Mouse (Mus musculus): ENCODE results near the gene Prss3. TPM values are rescaled to one million over a fixed set of nuclear protein-coding genes. Genes with fewer than 3 reads are reported as not detected.
"Not testable (repeated sequence)": the region's sequence is repeated elsewhere in the genome, so short reads cannot be mapped to it uniquely, and the experiment has no call there.

Gene Prss3
- polyA plus RNA-seq (2015; fragmentation: Nextera tagmentation; extraction: Ambion mirVana) = 0.51 TPM in 1 of 2 replicates, not detected in the other

GRCm38 (mm10) chr6:41377578-41377977, at the start of gene Prss3:
Gene Prss3 (minus strand): TSS chr6:41377678.
- H3K4me2 ChIP-seq; ATAC-seq (ENCODE audit: insufficient read depth): not testable (repeated sequence)

GRCm38 (mm10) chr6:41392056-41392455, 14.6 kb upstream of the Prss3 start, which contains the start of gene Gm5771:
Gene Gm5771 (plus strand): TSS chr6:41392356.
- ATAC-seq (ENCODE audit: insufficient read depth); H3K4me1 ChIP-seq (replicated peaks); H3K27me3 ChIP-seq; H3K36me3 ChIP-seq (replicated peaks); H3K4me3 ChIP-seq (replicated peaks); H3K4me2 ChIP-seq; H3K27ac ChIP-seq (replicated peaks); H3K9ac ChIP-seq; H3K9me3 ChIP-seq (replicated peaks): not testable (repeated sequence)

More at GRCm38 (mm10) chr6:41377578-41377977, at the start of gene Prss3:
- not testable (repeated sequence) for H3K27ac ChIP-seq (replicated peaks); H3K4me1 ChIP-seq (replicated peaks); H3K27me3 ChIP-seq; H3K9me3 ChIP-seq (replicated peaks); H3K36me3 ChIP-seq (replicated peaks); H3K9ac ChIP-seq; H3K4me3 ChIP-seq (replicated peaks)

GRCm38 (mm10) chr6:41391640-41392039, 14.2 kb upstream of the Prss3 start:
- not testable (repeated sequence) for H3K27me3 ChIP-seq; H3K4me2 ChIP-seq; ATAC-seq (ENCODE audit: insufficient read depth); H3K9me3 ChIP-seq (replicated peaks); H3K27ac ChIP-seq (replicated peaks); H3K4me1 ChIP-seq (replicated peaks); H3K36me3 ChIP-seq (replicated peaks); H3K9ac ChIP-seq; H3K4me3 ChIP-seq (replicated peaks)
- WGBS (ENCODE audit: insufficient replicate concordance) = 24% methylated on average over 1 of the region's 1 CpGs

GRCm38 (mm10) chr6:41386781-41387180, 9.3 kb upstream of the Prss3 start:
- no peak; the same call in 1 of the 2 replicates for ATAC-seq (ENCODE audit: insufficient read depth)
- no peak overlapping the region for H3K4me3 ChIP-seq (replicated peaks)
- WGBS (ENCODE audit: insufficient replicate concordance) = 33% methylated on average over 2 of the region's 2 CpGs
- H3K4me1 ChIP-seq (replicated peaks) = no peaks in the 10 kb centered on the region
- no peaks in the 10 kb centered on the region for H3K9me3 ChIP-seq (replicated peaks)
- no peaks in the 10 kb centered on the region for H3K36me3 ChIP-seq (replicated peaks)
- H3K9ac ChIP-seq = no peak overlapping the region
- no peak overlapping the region for H3K27ac ChIP-seq (replicated peaks)
- no peaks in the 10 kb centered on the region for H3K27me3 ChIP-seq
- no peak overlapping the region for H3K4me2 ChIP-seq

GRCm38 (mm10) chr6:41373772-41374171, 3.7 kb downstream of the Prss3 start:
- ATAC-seq (ENCODE audit: insufficient read depth); H3K36me3 ChIP-seq (replicated peaks); H3K27ac ChIP-seq (replicated peaks); H3K9me3 ChIP-seq (replicated peaks); H3K4me1 ChIP-seq (replicated peaks); H3K4me3 ChIP-seq (replicated peaks); H3K27me3 ChIP-seq; H3K9ac ChIP-seq; H3K4me2 ChIP-seq: not testable (repeated sequence)
- 77% methylated on average over 2 of the region's 2 CpGs for WGBS (ENCODE audit: insufficient replicate concordance)

- Histone ChIP-seq H3K27ac (replicated peaks) (no peak within 1 kb of the TSS), H3K27me3 (no peaks in the 10 kb centered on the region), H3K4me2 (no peak within 1 kb of the TSS), H3K9ac (no peak within 1 kb of the TSS), H3K9me3 (replicated peaks) (no peaks in the 10 kb centered on the region), H3K36me3 (replicated peaks) (no peaks in the 10 kb centered on the region), H3K4me3 (replicated peaks) (no peak within 1 kb of the TSS), H3K4me1 (replicated peaks) (no peaks in the 10 kb centered on the region)
- 46% methylated on average over 2 of the region's 2 CpGs for WGBS (ENCODE audit: insufficient replicate concordance)
- no peak for ATAC-seq (ENCODE audit: insufficient read depth)
Observed at GRCm38 (mm10) chr6:41353932-41354331, 23.5 kb downstream of the Prss3 start, which contains the start of gene Try10. Gene Try10 (plus strand): TSS chr6:41354105.

Other genes with a start within 250 kb of the Prss3 start
- not detected in 2 replicates for gene Try4, start 75.4 kb downstream of the Prss3 start, polyA plus RNA-seq (2015; fragmentation: Nextera tagmentation; extraction: Ambion mirVana)
- gene Try5, start 60.8 kb downstream of the Prss3 start, polyA plus RNA-seq (2015; fragmentation: Nextera tagmentation; extraction: Ambion mirVana) = 1.9 TPM in 1 of 2 replicates, not detected in the other
- 0.35 and 3.7 TPM in 2 replicates for gene Try10, start 23.6 kb downstream of the Prss3 start, polyA plus RNA-seq (2015; fragmentation: Nextera tagmentation; extraction: Ambion mirVana)
- 0.14 and 0.64 TPM in 2 replicates for gene Gm5771, start 14.7 kb upstream of the Prss3 start, polyA plus RNA-seq (2015; fragmentation: Nextera tagmentation; extraction: Ambion mirVana)
- 0.18 and 0.94 TPM in 2 replicates for gene Gm10334, start 68.5 kb upstream of the Prss3 start, polyA plus RNA-seq (2015; fragmentation: Nextera tagmentation; extraction: Ambion mirVana)
- 0.45 and 3.8 TPM in 2 replicates for gene Prss1, start 81.3 kb upstream of the Prss3 start, polyA plus RNA-seq (2015; fragmentation: Nextera tagmentation; extraction: Ambion mirVana)
- 0.22 and 1.1 TPM in 2 replicates for gene Prss2, start 144.1 kb upstream of the Prss3 start, polyA plus RNA-seq (2015; fragmentation: Nextera tagmentation; extraction: Ambion mirVana)
- gene Ephb6, start 227.8 kb upstream of the Prss3 start, polyA plus RNA-seq (2015; fragmentation: Nextera tagmentation; extraction: Ambion mirVana) = 0.48 and 0.59 TPM in 2 replicates

All from liver, embryonic 15.5 days (tissue).